Mouse (Mus musculus): Measurements from ENCODE around the gene Ralgps2.

Gene Ralgps2

DNA sequence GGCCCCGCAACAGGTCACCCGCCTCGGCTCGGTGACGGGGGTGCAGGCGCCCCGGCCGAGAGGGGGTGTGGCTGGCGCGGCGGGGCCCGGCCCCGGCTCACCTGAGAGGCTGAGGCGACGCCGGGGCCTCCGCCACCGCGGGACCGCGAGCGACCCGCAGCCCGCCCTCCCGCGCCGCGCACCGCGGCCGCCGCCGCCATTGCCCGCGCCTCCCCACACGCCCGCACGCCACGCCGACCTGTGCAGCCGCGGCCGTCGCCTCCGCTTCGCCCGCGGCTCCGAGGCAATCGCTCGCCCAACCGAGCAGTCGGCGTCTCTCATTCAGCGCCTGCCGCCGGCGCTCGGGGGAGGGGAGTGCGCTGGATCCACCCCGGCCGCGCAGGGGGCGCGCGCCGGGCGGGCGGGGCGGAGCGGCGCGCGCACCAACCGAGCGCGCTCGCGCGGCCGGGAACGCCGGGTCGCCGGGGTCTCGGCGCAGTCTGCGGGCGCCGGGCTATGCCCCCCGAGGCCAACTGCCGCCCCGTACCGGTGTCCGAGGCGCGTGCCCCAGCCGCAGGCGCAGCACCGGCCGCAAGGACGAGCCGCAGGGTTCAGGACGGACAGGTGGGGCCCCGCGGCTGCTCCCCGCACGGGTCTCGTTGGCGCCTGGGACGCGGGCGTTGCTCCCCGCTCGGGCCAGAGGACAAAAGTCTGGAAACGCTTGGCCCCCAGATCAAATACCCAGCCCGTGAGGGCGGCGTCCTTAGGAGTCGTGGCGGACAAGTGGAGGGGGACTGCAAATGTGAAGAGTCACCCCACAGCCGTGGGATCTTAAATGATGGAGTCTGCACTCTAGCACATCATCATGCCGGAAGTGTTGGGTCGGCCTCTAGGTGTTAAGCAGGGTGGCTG lies at the start of gene Ralgps2:
TSS of gene Ralgps2 (minus strand) at position 376 of the 891 bp plus-strand sequence.
- no peak for DNase-seq (ENCODE audit: low read depth, low spot score)

DNA sequence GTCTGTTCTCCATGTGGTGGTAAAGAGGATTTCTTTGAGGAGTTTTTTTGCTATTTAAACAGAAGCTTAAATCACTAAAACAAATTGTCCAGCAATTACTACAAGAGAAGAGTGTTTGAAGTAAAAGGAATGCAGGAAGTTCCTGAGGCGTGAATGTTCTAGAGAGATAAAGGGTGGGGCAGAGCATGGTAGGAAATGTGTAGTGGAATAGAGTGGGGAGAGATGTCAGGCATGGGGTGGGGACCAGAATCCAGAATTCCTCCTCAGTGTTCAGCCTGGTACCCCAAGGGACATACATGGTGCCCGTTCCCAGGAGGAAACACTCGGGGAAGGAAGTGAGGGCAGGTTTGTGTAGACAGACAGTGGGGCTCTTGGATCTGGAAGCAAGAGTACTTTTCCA lies 48.1 kb upstream of the Ralgps2 start:
- DNase-seq (ENCODE audit: low read depth, low spot score): peak; percentile 50

DNA sequence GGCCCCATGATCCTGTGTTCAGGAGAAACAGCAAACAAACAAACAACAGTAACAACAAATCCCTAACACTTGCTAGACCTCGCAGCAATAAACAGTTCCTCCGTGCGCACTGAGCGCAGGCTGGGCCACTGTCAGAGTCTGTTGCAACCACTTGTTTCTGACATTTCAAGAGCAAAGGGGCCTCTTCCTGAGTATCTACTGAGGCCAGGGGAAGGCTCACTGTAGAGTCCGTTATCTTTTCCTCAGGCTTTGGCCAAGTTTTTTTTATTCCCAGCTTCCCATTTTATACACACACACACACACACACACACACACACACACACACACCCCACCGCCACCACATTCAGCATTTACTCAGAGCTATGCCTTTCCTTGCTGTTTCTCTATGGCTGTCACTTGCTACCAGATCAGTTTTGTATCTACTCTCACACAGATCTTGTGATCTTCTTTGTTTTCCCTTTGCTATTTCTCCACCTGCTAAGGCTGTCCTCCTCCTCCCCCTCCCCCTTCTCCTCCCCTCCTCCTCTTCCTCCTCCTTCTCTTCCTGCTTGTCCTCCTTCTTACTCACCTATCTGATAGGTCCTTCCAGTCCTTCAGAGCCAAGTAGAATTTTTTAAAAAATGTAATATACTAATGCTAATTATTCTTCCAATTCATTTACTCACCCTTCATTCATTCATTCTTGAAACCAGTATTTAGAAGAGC lies 47.4 kb upstream of the Ralgps2 start:
- peak; percentile 35 for DNase-seq (ENCODE audit: low read depth, low spot score)

DNA sequence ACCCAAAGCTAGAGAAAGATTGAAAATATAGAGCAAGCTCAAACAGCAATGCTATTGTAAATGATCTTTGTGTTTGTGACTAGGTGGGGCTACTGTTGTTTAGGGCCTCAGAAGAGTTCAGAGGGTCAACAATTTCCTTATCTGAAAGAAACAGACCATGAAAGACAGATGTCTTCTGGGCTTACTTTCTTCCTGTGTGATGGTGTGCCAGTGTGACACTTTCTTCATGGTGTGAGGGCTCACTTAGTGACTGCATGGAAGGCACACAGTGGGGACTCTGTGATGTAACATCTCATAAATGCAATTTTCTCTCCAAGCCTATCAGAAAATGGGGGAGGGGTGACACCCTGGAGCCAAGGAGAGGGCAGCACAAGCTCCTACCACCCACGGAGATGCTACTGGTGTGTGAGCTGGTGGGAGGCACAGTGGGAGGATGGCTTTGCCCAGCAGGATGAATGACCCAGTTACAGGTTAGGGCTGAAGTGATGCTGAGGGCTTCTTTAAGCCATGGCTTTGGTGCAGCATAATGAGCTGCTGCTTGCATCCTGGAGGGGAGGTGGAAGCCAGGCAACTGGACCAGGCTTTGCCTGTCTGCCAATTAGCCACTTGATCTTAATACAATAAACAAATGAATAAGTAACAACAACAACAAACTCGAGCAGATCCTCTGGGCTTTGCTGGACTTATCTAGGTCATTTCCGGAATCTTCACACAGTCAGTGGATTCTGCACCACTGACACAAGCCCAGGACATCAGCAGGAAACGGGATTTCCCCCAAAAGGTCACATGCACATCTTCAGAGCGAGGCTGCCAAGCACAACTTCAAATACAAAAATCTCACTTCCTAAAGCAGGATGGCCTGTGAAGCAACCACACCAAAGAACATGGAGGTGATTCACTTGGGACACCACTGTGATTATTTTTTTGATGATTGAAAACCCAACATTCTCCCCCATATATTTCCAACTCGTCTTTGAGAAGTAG lies 46.5 kb upstream of the Ralgps2 start:
- DNase-seq (ENCODE audit: low read depth, low spot score): peak; percentile 32

DNA sequence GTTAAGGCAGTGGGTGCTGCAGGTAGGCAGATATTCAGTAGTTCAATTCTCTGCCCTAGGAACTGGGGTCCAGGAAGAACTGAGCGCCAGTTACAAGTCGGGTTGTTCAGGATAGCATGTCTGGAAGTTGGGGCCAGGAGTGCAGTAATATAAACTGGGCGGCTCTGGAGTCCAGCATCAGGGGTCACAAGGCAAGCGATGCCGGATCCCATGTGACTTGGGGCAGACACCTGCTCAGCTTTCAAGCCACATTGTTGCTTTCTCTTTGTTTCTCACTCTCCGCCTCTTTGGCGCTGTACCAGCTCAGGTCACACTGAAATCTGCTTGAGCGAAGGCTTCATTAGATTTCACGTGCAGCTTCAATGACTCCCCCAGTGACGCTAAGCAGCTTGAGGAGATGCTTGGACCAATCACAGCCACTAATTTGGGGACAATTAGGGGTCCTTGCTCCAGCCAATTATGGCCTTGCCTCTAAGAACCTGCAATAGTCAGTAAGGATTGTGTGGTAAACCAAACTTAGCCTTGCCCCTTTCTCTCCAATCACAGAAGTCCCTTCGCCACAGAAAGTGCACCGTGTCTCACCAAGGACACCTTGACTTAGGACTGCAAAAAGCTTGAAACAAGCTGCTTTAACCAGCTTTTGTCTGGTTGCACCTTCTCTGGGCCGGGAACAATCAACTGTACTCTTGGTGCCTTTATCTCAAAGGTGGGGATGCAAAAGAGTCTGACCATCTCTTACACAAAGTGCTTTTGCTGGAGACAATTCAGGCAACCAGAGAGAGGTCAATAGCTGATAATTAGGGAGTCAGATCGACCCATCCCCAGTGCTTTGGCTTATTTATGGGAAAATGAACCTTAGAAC lies 43.8 kb upstream of the Ralgps2 start:
- DNase-seq (ENCODE audit: low read depth, low spot score): no peak

DNA sequence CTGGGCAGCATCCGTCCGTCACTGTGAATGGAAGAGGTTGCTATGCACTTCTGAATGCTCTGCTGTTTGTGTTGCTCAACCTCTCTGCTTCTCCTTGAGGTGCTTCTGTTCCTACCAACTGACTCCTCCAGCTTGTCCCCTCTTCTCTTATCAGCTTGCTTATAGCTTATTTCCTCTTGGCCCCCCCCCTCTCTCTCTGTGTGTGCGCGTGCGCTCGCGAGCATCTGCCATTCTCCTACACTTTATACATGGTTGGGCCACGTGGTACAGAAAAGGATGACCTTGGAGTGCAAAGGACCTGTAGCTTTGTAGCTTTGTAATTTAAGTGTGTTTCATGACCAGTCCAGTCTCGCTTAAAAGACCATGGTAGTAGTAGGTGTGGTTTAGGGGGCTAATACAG lies 42.5 kb upstream of the Ralgps2 start:
- DNase-seq (ENCODE audit: low read depth, low spot score): no peak

DNA sequence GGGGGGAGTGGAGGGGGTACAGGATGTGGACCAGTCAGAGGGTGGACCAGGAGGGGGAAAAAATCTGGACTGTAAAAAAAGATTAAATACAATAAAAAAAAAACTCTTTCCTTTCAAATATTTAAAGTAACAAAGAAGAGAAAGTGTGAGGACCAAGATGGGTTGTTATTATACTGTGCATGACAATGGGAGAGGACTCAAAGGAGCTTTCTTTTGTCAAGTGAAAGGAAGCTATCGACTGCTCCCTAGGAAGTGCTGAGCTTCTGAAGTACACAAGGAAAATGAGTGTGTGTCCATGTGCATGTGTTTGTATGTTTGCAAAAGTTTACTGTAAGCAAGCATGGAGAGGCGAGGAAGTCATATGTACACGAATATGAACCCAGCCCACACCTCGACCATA lies 40.3 kb upstream of the Ralgps2 start:
- no peak for DNase-seq (ENCODE audit: low read depth, low spot score)

DNA sequence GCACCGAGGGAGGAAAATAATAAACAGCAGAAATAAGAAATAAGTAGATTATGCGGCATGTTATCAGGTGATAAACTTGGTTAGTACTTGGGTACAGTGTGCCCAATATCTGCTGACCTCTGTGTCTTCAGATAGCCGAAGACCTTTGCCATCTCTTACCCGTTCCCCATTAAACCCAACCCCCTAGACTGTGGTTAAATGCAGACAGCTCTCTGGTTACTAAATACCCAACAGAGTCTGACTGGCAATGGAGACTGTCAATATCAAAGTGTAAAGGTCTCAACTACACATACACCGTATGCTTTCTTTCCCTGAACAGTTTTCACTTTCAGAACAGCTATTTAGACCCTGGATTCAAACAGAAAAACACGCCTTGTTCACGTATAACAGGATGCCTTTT lies 39.2 kb upstream of the Ralgps2 start:
- no peak for DNase-seq (ENCODE audit: low read depth, low spot score)

DNA sequence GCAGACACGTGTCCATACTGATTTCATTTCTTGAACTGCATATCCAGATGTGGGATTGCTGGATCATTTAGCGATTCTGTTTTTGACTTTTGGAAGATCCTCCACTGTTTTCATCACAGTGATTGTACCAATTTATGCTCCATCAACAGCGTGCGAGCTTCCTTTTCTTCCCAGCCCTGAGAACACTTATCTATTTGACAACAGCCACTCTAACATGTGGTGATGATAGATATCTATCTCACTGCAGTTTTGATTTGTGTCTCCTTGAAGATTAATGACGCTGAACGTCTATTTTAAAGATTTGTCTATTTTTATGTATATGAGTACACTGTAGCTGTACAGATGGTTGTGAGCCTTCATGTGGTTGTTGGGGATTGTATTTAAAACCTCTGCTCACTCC lies 34.4 kb upstream of the Ralgps2 start:
- DNase-seq (ENCODE audit: low read depth, low spot score): no peak

DNA sequence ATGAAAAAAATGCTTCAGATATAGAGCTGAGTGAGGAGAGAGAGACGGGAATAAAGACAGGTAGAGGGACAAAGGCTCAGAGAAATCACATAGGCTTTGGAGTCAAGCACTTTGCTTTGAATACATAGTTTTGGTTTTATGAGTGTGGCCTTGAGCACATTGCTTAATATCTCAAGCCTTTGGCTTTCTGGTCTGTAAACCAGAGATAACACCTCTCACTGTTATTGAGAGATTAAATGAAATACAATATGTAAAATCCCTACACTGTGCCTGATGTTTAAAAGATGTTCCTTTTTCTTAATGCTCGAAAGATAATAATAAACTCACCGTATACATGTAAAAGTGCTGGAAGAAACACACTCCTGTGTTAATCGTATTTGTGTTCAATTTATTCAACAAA lies 33.0 kb upstream of the Ralgps2 start:
- no peak for DNase-seq (ENCODE audit: low read depth, low spot score)

DNA sequence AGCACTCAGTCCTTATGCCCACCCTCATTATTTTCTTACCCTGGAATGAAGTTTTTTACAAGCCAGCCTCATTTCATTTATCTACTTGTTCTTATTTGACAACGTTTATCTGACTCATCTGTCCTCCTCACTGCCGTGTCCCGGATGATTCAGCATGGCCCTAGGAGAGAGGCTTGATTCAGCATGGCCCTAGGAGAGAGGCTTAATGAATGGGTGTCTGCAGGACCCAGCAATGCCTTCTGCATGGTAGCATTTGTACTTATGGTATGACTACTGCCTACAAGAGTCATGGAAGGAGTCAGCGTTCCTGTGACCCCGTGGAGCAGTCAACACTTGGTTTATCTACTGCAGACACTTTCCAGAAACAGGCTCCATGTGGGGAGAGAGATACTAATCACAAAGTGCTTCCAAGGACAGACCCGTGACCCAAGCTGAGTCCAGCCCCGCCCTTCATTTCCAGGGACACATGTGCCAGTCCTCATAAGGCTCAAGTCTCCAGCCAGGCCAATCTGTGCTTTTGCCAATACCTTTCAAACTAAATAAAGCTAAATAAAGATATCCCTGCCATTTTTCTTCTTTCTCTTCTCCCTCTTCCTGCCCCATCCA lies 31.9 kb upstream of the Ralgps2 start:
- peak; percentile 56 for DNase-seq (ENCODE audit: low read depth, low spot score)

DNA sequence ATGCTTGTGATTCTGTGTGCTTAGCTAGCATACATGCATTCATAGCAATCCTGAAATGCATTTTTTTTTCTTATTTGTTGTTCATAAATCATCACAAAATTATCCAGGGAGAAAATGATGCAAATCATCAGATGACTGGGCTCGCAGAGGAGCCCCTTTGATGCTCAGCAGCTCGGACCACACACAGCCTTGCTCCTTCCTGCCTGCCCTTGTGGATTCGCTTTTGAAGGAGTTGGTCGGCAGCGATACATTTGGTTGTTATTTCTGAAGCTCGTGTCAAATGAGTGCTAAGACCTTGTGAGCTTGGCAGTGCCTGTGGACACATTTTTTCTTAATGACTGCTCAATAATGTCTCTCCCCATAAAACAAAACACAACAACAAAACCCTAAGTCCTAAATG lies 31.2 kb upstream of the Ralgps2 start:
- DNase-seq (ENCODE audit: low read depth, low spot score): no peak

DNA sequence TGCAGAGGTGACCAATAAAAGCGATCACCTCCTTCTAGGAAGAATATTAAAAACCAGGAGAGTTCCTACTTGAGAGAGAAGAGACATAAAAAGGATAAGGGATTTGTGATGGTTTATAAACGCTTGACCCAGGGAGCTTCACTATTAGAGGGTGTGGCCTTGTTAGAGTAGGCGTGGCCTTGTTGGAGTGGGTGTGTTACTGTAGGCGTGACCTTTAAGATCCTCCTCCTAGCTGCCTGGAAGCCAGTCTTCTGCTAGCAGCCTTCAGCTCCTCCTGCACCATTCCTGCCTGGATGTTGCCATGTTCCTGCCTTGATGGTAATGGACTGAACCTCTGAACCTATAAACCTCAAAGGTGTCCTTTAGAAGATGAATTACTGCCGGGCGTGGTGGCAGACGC lies 28.7 kb upstream of the Ralgps2 start:
- DNase-seq (ENCODE audit: low read depth, low spot score): peak; percentile 49

DNA sequence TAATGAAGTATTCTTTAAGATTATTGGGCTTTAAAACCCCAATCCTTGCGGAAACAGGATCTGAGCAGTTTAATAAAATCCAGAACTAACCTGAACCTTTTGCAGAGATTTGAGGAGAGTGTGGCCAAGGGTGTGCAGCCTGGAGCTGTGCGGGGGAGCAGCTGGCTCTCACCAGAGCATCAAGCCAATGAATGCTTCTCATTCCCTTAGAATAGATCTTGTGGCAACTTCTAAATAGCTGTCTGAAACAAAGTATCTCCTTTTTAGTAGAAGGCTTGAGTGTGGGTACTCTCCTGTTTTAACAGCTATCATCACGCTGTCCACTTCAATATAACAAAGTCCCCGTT lies 25.1 kb upstream of the Ralgps2 start:
- no peak for DNase-seq (ENCODE audit: low read depth, low spot score)

DNA sequence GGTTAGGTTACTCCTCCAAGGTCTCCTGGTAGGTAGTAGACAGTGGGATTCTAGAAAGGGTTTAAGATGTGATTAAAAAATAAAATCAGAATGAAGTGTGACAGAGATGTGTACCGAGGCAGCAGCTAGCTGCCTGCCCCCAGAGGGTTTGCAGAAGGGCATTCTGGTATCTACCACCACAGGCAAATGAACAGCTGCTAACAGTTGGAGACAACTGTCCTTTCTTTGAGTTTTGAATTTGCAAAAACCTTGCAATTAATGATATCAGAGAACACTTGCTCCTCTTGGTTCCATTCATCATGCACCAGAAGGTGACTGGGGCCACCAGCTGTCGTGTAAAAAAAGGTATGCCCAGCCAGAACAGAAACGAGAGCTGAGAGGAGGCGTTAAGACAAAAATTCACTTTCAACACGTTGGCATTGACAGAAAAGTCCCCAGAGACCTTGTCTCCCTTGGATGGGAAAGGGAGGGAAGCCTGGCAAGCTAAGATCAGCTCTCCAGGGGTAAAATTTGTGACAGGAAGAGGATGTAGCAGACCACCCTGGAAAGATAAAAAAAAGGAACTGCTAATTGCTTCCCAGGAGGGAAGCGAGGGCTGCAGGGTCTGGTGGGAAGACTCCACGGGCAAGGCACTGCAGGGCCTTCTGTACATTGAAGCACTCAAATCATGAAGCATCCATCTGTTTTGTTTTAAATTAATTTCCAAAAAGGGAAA lies 24.6 kb upstream of the Ralgps2 start:
- no peak for DNase-seq (ENCODE audit: low read depth, low spot score)

DNA sequence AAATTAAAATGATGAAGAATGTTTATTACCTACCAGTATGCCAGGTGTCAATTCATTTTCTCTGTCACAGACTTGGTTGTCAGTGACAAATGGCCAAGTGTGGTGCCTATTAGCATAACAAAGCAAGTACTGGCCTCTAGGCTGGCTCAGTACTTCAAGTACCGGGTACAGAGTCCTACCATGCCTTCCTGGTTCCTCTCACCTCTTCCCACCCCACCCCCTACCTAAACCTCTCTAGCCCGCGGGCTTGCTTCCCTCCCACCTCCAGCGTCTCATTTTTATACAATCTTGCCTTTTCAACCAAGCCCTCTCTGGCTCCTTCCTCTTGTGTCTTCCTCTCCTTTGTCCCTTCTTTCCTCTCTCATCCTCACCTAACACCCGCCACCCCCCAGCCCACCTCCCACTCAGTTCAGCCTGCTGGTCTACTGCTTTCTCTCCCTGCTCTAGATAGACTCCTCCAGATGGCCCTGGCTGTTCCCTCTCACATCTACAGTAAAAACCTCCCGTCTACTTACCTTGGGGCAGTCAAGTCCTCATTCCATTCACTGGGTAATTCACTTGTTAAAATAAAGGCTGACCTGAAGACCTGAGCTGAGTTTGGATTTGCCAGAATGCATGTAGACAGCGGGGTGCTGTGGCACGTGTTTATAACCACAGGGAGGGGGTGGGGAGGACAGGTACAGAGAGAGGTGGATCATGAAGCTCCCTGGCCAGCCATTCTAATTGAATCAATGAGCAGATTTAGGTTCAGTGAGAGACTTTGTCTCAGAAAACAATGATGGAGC lies 22.2 kb upstream of the Ralgps2 start:
- DNase-seq (ENCODE audit: low read depth, low spot score): no peak

DNA sequence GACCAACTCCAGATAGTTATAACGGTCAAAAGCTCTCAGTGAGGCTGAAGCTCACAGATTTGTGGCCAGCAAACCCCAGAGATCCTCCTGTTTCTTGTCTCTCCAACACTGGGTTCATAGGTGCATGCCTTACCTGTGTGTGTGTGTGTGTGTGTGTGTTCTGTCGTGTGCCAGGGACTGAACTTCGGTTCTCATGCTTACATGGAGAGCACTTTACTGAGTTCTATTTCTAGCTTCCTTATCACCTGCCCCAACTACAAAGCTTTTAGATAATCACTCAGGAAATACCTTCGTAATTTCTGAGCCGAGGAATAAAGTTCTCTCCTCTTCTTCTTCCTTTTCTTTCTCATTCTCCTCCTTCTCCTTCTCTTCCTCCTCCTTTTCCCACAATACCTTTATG lies 19.6 kb upstream of the Ralgps2 start:
- DNase-seq (ENCODE audit: low read depth, low spot score): no peak

DNA sequence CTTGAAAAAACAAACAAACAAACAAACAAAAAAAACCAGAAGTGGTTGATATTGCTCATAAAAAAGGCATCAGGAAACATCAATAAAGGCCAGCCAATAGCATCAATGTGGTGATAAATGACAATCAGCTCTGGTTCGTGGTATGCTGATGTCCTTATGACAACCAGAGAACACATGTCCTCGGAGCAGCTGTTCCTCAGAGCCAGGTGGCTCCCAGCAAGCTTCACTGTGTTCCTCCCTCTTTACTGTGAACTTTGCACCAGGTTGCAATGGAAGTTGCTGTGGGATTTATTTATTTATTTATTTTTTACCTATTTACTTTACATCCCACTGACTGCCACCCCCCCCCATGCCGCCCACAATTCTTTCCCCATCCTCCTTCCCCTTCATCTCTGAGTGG lies 17.9 kb upstream of the Ralgps2 start:
- no peak for DNase-seq (ENCODE audit: low read depth, low spot score)
